Mouse (Mus musculus) MEL (cell line): ENCODE measurements around the gene Zbtb22. TPM values are rescaled to one million over a fixed set of nuclear protein-coding genes. Genes with fewer than 3 reads are reported as not detected.
A peak's percentile ranks its signal among the peaks of the same experiment; 100 is the strongest.
"Not testable (repeated sequence)": the region's sequence is repeated elsewhere in the genome, so short reads cannot be mapped to it uniquely, and the experiment has no call there.

ENCODE experiments used
- DNase-seq: peaks from one replicate; pipeline ENCODE4 v3.0.0; 2011; ENCODE audit warnings: low read depth, low spot score
- H3K27ac ChIP-seq: 2 replicates; pipeline ENCODE4 v1.5.1; 2012; ENCODE audit warnings: low read depth, mild to moderate bottlenecking, control low read depth, low read length, moderate library complexity; ENCODE audit not compliant: control insufficient read depth
- H3K27me3 ChIP-seq, 2 experiments: fragments of 150-350 bp in 1 of 2; sonication (generic) in 1 of 2; 2 replicates each; pipeline ENCODE4 v1.6.1; 2012; ENCODE audit warnings: low read length in 2 of 2, mild to moderate bottlenecking in 2 of 2, improper control_type of control experiment in 1 of 2, moderate library complexity in 1 of 2; ENCODE audit not compliant: insufficient read depth in 2 of 2, control insufficient read depth in 1 of 2
- H3K36me3 ChIP-seq, 2 experiments: 2 replicates each; pipeline ENCODE4 v1.6.1; 2012 to 2014; ENCODE audit warnings: low read length in 2 of 2, improper control_type of control experiment in 1 of 2, inconsistent platforms in 1 of 2, mild to moderate bottlenecking in 1 of 2; ENCODE audit not compliant: insufficient read depth in 2 of 2, control insufficient read depth in 1 of 2
- H3K4me1 ChIP-seq, 2 experiments: fragments of 150-350 bp in 1 of 2; sonication (generic) in 1 of 2; 2 replicates each; pipeline ENCODE4 v1.6.1; 2012; ENCODE audit warnings: low read length in 2 of 2, improper control_type of control experiment in 1 of 2, mild to moderate bottlenecking in 1 of 2; ENCODE audit not compliant: insufficient read depth in 2 of 2, control insufficient read depth in 1 of 2
- H3K4me3 ChIP-seq, 2 experiments: fragments of 150-350 bp in 1 of 2; sonication (generic) in 1 of 2; 2 replicates each; pipeline ENCODE4 v1.5.1; 2012; ENCODE audit warnings: low read depth in 2 of 2, low read length in 2 of 2, mild to moderate bottlenecking in 2 of 2, moderate library complexity in 2 of 2, control low read depth in 1 of 2, improper control_type of control experiment in 1 of 2; ENCODE audit not compliant: control insufficient read depth in 1 of 2, insufficient read depth in 1 of 2
- H3K79me2 ChIP-seq: 2 replicates; pipeline ENCODE4 v1.6.1; 2012; ENCODE audit warnings: mild to moderate bottlenecking, low read length, moderate library complexity; ENCODE audit not compliant: control insufficient read depth, poor library complexity, insufficient read depth
- H3K9ac ChIP-seq: 2 replicates; pipeline ENCODE4 v1.6.1; 2012; ENCODE audit warnings: low read depth, mild to moderate bottlenecking, control low read depth, low read length, moderate library complexity; ENCODE audit not compliant: control insufficient read depth, poor library complexity, severe bottlenecking
- H3K9me3 ChIP-seq: fragments of 150-350 bp; sonication (generic); replicated peaks from 2 replicates; pipeline ENCODE4 v1.6.1; 2012; ENCODE audit warnings: mild to moderate bottlenecking, low read length, improper control_type of control experiment, moderate library complexity; ENCODE audit not compliant: insufficient read depth
- BHLHE40 ChIP-seq: IDR thresholded peaks from 2 replicates; pipeline ENCODE4 v1.6.1; 2012; ENCODE audit warnings: low read depth, mild to moderate bottlenecking, inconsistent platforms, low read length, improper control_type of control experiment, borderline replicate concordance
- CHD1 ChIP-seq: IDR thresholded peaks from 2 replicates; pipeline ENCODE4 v1.6.1; 2012; ENCODE audit warnings: low read depth, mild to moderate bottlenecking, inconsistent platforms, low read length, improper control_type of control experiment
- CTCF ChIP-seq, 3 experiments: IDR thresholded peaks in 2 of 3; conservative IDR thresholded peaks in 1 of 3; 2 replicates each; pipeline ENCODE4 v1.5.1; 2011 to 2012; ENCODE audit warnings: low read length in 3 of 3, low read depth in 2 of 3, mild to moderate bottlenecking in 2 of 3, improper control_type of control experiment in 1 of 3, inconsistent platforms in 1 of 3, mixed read lengths in 1 of 3, moderate library complexity in 1 of 3; ENCODE audit not compliant: control insufficient read depth in 1 of 3, insufficient read depth in 1 of 3, poor library complexity in 1 of 3, severe bottlenecking in 1 of 3
- E2F4 ChIP-seq: IDR thresholded peaks from 2 replicates; pipeline ENCODE4 v1.6.1; 2011; ENCODE audit warnings: low read depth, low read length, improper control_type of control experiment, borderline replicate concordance
- EP300 ChIP-seq, 2 experiments: IDR thresholded peaks; 2 replicates each; pipeline ENCODE4 v1.6.1; 2011; ENCODE audit warnings: improper control_type of control experiment in 2 of 2, low read length in 2 of 2, low read depth in 1 of 2, mild to moderate bottlenecking in 1 of 2
- ETS1 ChIP-seq: IDR thresholded peaks from 2 replicates; pipeline ENCODE4 v1.6.1; 2012; ENCODE audit warnings: low read depth, mild to moderate bottlenecking, inconsistent platforms, low read length, improper control_type of control experiment, moderate library complexity
- GABPA ChIP-seq: IDR thresholded peaks from 2 replicates; pipeline ENCODE4 v1.6.1; 2012; ENCODE audit warnings: low read depth, mild to moderate bottlenecking, inconsistent platforms, low read length, improper control_type of control experiment, moderate library complexity
- GATA1 ChIP-seq: IDR thresholded peaks from 2 replicates; pipeline ENCODE4 v1.6.1; 2011; ENCODE audit warnings: low read depth, low read length, improper control_type of control experiment
- HCFC1 ChIP-seq: IDR thresholded peaks from 2 replicates; pipeline ENCODE4 v1.6.1; 2012; ENCODE audit warnings: low read depth, mild to moderate bottlenecking, inconsistent platforms, low read length, improper control_type of control experiment, moderate library complexity
- JUND ChIP-seq: IDR thresholded peaks from 2 replicates; pipeline ENCODE4 v1.6.1; 2011; ENCODE audit warnings: low read depth, mild to moderate bottlenecking, improper control_type of control experiment, low read length
- MAX ChIP-seq: IDR thresholded peaks from 2 replicates; pipeline ENCODE4 v1.6.1; 2011; ENCODE audit warnings: low read length, improper control_type of control experiment
- MAZ ChIP-seq: IDR thresholded peaks from 2 replicates; pipeline ENCODE4 v1.6.1; 2012; ENCODE audit warnings: low read depth, mild to moderate bottlenecking, inconsistent platforms, low read length, improper control_type of control experiment
- MEF2A ChIP-seq: IDR thresholded peaks from 2 replicates; pipeline ENCODE4 v1.6.1; 2014; ENCODE audit warnings: low read depth, mild to moderate bottlenecking, inconsistent platforms, low read length, improper control_type of control experiment; ENCODE audit not compliant: poor library complexity, insufficient replicate concordance, severe bottlenecking; ENCODE audit errors: extremely low read depth
- MYB ChIP-seq: IDR thresholded peaks from 2 replicates; pipeline ENCODE4 v1.6.1; 2011; ENCODE audit warnings: mild to moderate bottlenecking, low read depth, low read length, improper control_type of control experiment
- MYC ChIP-seq: IDR thresholded peaks from 2 replicates; pipeline ENCODE4 v1.6.1; 2011; ENCODE audit warnings: low read depth, mild to moderate bottlenecking, low read length, improper control_type of control experiment, moderate library complexity
- NELFE ChIP-seq: IDR thresholded peaks from 2 replicates; pipeline ENCODE4 v1.6.1; 2011; ENCODE audit warnings: low read depth, low read length, improper control_type of control experiment
- NRF1 ChIP-seq: IDR thresholded peaks from 2 replicates; pipeline ENCODE4 v1.6.1; 2014; ENCODE audit warnings: low read depth, mild to moderate bottlenecking, inconsistent platforms, low read length, improper control_type of control experiment, moderate library complexity; ENCODE audit not compliant: poor library complexity, insufficient read depth, severe bottlenecking
- POLR2A ChIP-seq, 2 experiments: IDR thresholded peaks; 2 replicates each; pipeline ENCODE4 v1.6.1; 2011 to 2012; ENCODE audit warnings: low read length in 2 of 2, mild to moderate bottlenecking in 2 of 2, control low read depth in 1 of 2, improper control_type of control experiment in 1 of 2, low read depth in 1 of 2, moderate library complexity in 1 of 2; ENCODE audit not compliant: control insufficient read depth in 1 of 2, insufficient read depth in 1 of 2, poor library complexity in 1 of 2
- POLR2AphosphoS5 ChIP-seq: IDR thresholded peaks from 2 replicates; pipeline ENCODE4 v1.6.1; 2012; ENCODE audit warnings: low read depth, borderline replicate concordance, mild to moderate bottlenecking, inconsistent platforms, low read length, moderate library complexity, mixed read lengths
- SIN3A ChIP-seq: IDR thresholded peaks from 2 replicates; pipeline ENCODE4 v1.6.1; 2012; ENCODE audit warnings: low read length, improper control_type of control experiment, inconsistent platforms
- TAL1 ChIP-seq: IDR thresholded peaks from 2 replicates; pipeline ENCODE4 v1.6.1; 2012; ENCODE audit warnings: mild to moderate bottlenecking, inconsistent platforms, low read length, moderate library complexity, mixed read lengths
- TBP ChIP-seq: IDR thresholded peaks from 2 replicates; pipeline ENCODE4 v1.8.0; 2011; ENCODE audit warnings: low read depth, low read length, improper control_type of control experiment
- TCF12 ChIP-seq: IDR thresholded peaks from 2 replicates; pipeline ENCODE4 v1.6.1; 2014; ENCODE audit warnings: low read depth, mild to moderate bottlenecking, inconsistent platforms, low read length, improper control_type of control experiment, moderate library complexity
- USF1 ChIP-seq: IDR thresholded peaks from 2 replicates; pipeline ENCODE4 v1.6.1; 2014; ENCODE audit warnings: low read depth, mild to moderate bottlenecking, inconsistent platforms, low read length, improper control_type of control experiment, moderate library complexity
- ZKSCAN1 ChIP-seq: IDR thresholded peaks from 2 replicates; pipeline ENCODE4 v1.6.1; 2012; ENCODE audit warnings: low read depth, mild to moderate bottlenecking, inconsistent platforms, low read length, improper control_type of control experiment, moderate library complexity
- ZMIZ1 ChIP-seq: IDR thresholded peaks from 2 replicates; pipeline ENCODE4 v1.6.1; 2012; ENCODE audit warnings: low read depth, mild to moderate bottlenecking, inconsistent platforms, low read length, improper control_type of control experiment, moderate library complexity
- ZNF384 ChIP-seq: IDR thresholded peaks from 2 replicates; pipeline ENCODE4 v1.6.1; 2012; ENCODE audit warnings: low read depth, mild to moderate bottlenecking, inconsistent platforms, low read length, improper control_type of control experiment
- polyA plus RNA-seq, 2 experiments: library from polyadenylated mRNA; stranded (reverse) in 1 of 2; unstranded in 1 of 2; fragments of >175 nt in 1 of 2; fragments of >200 nt in 1 of 2; gene quantifications; 2 replicates each; pipeline versions ENCODE4 v1.2.1 to v1.2.4; 2012; ENCODE audit warnings: low replicate concordance in 2 of 2, low read depth in 1 of 2; ENCODE audit not compliant: insufficient read length in 2 of 2, insufficient read depth in 1 of 2, missing spikeins in 1 of 2
- total RNA-seq: library from RNA; depleted of rRNA; stranded (reverse); fragments of 300-350 nt; gene quantifications from 2 replicates; pipeline ENCODE4 v1.2.3, GENCODE M21; 2012

Zbtb22 gene
- total and polyA plus RNA-seq, 3 experiments: 18.6 to 30.0 TPM; not detected in 1

GRCm38 (mm10) chr17:33951021-33951946, 35.6 kb downstream of the Zbtb22 start, which contains the start of gene B3galt4 (continued):
- TF ChIP-seq CTCF (IDR thresholded peaks at IDR 0.05 in 2 of 3, conservative IDR thresholded peaks at IDR 0.05 in 1 of 3; ENCODE audit: control insufficient read depth in 1 of 3, insufficient read depth in 1 of 3, low read depth in 2 of 3, low read length in 3 of 3, poor library complexity in 1 of 3, severe bottlenecking in 1 of 3) (no peak), GABPA (no peak), MYB (no peak), POLR2AphosphoS5 (no peak; the same call in 1 of the 2 replicates), ZKSCAN1 (peak; percentile 59; the same call in 1 of the 2 replicates), TAL1 (no peak), ZMIZ1 (peak; percentile 97), HCFC1 (peak; percentile 84), E2F4 (no peak), NRF1 (no peak), TCF12 (peak; percentile 26; the same call in 1 of the 2 replicates), MAZ (peak; percentile 81), MAX (peak; percentile 88), SIN3A (peak; percentile 86), CHD1 (no peak), EP300 (IDR thresholded peaks at IDR 0.05; ENCODE audit: low read depth in 1 of 2, low read length in 2 of 2) (peak in 1 of 2 experiments; percentile 64; a peak in 2 of 4 replicates), MYC (peak; percentile 89), POLR2A (IDR thresholded peaks at IDR 0.05; ENCODE audit: control insufficient read depth in 1 of 2, insufficient read depth in 1 of 2, low read depth in 1 of 2, low read length in 2 of 2, poor library complexity in 1 of 2) (peak; percentile 66 to 92; a peak in 3 of 4 replicates), JUND (no peak), GATA1 (0 out of 2 replicates have a peak, but pooled peaks have one; percentile 11), BHLHE40 (peak; percentile 65; the same call in 1 of the 2 replicates), TBP (peak; percentile 84), USF1 (no peak), ZNF384 (no peak), ETS1 (peak; percentile 76), MEF2A (no peak), NELFE (peak; percentile 59)

DNA sequence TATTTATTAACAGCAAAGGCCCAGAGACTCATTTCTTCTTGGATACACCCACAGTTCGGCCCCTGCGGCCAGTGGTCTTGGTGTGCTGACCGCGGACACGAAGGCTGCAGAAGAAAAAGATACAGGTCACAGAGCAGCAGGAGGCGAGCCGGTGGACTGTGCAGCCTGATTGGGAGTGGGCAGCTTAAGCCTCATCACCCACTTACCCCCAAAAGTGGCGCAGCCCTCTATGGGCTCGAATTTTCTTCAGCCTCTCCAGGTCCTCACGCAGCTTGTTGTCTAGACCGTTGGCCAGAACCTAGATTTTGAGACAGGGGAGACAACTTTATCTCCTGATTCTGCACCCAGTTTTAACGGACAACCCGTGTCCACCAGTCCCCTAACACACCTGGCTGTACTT, 36.3 kb downstream of the Zbtb22 start:
- H3K9me3 ChIP-seq, DNase-seq, H3K27me3 ChIP-seq: not testable (repeated sequence)
- Histone ChIP-seq H3K9ac (peak overlapping the region; percentile 99), H3K4me1 (peaks cover 0 to 13% of the 10 kb centered on the region in 2 experiments; a peak in 2 of 4 replicates), H3K79me2 (peaks cover 39% of the 10 kb centered on the region), H3K27ac (peak overlapping the region; percentile 95), H3K4me3 (peak overlapping the region in 1 of 2 experiments; percentile 82; a peak in 2 of 4 replicates), H3K36me3 (peaks cover 10 to 17% of the 10 kb centered on the region in 2 experiments)
